Mouse (Mus musculus): ENCODE data around the gene Cisd1. TPM values are rescaled to one million over a fixed set of nuclear protein-coding genes. Genes with fewer than 3 reads are reported as not detected.
"Not testable (repeated sequence)": the region's sequence is repeated elsewhere in the genome, so short reads cannot be mapped to it uniquely, and the experiment has no call there.

Gene Cisd1
- polyA plus RNA-seq (2012; rRNA removed) (17.3 and 29.9 TPM in 2 replicates), polyA plus RNA-seq (2014; fragmentation: Nextera tagmentation; extraction: Ambion mirVana) (78.2 and 80.2 TPM in 2 replicates)

- H3K4me3 ChIP-seq (ENCODE audit: insufficient read depth in 1 of 2, low read depth in 2 of 2, low read length in 2 of 2), result peak within 1 kb of the TSS; percentile 74 to 88
- WGBS (ENCODE audit: insufficient replicate concordance), result under 1% methylated on average over 57 of the region's 60 CpGs
- TF ChIP-seq EP300 (IDR thresholded peaks at IDR 0.05; ENCODE audit: low read depth) (no peak), CTCF (IDR thresholded peaks at IDR 0.05; ENCODE audit: low read depth) (no peak)
- peak within 1 kb of the TSS; percentile 79 for H3K4me2 ChIP-seq (ENCODE audit: low read depth)
- peak; percentile 87 to 90 (median 89) for DNase-seq (ENCODE audit: low read depth in 3 of 3, low spot score in 3 of 3)
- peaks cover 18 to 31% of the 10 kb centered on the region in 2 experiments for H3K4me1 ChIP-seq (replicated peaks; ENCODE audit: control insufficient read depth in 2 of 2, insufficient read depth in 2 of 2, low read length in 1 of 2)
- H3K9me3 ChIP-seq (ENCODE audit: control insufficient read depth, low read length), result no peaks in the 10 kb centered on the region
- peak within 1 kb of the TSS; percentile 48 for H3K27ac ChIP-seq
- H3K9ac ChIP-seq (replicated peaks), result peak within 1 kb of the TSS; percentile 83
- H3K36me3 ChIP-seq (replicated peaks; ENCODE audit: control insufficient read depth, insufficient read depth, low read depth), result no peaks in the 10 kb centered on the region
- peak; percentile 72 for ATAC-seq (ENCODE audit: insufficient read depth)
- no peaks in the 10 kb centered on the region for H3K27me3 ChIP-seq (ENCODE audit: control insufficient read depth, insufficient read depth, low read length)
These were observed at the start of gene Cisd1 for GRCm38 (mm10) chr10:71344579-71345143. Gene Cisd1 (minus strand): TSS chr10:71344954.

DNA sequence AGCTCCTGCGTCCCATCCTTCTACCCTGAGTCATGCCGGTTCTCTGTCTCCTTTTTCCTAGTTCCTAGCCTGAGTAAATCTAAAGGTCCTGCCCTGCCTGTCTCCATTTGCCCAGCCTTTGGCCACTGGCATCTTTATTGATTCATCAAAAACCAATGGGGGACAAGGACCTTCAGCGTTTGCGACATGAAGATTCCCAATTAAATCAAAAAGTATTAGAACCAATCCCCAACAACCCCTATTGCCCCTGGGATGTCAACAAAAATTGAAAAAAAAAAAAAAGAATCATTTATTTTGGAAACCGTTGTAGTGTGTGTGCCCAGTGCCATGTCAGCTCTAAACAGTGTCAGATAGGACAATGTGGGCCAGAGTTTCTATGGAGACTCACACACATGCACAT lies 44.6 kb upstream of the Cisd1 start:
- Histone ChIP-seq H3K36me3 (replicated peaks; ENCODE audit: control insufficient read depth, insufficient read depth, low read depth) (no peaks in the 10 kb centered on the region), H3K4me1 (replicated peaks; ENCODE audit: control insufficient read depth in 2 of 2, insufficient read depth in 2 of 2, low read length in 1 of 2) (no peaks in the 10 kb centered on the region), H3K27me3 (ENCODE audit: control insufficient read depth, insufficient read depth, low read length) (no peaks in the 10 kb centered on the region), H3K4me3 (ENCODE audit: insufficient read depth in 1 of 2, low read depth in 2 of 2, low read length in 2 of 2) (no peak overlapping the region), H3K4me2 (ENCODE audit: low read depth) (no peak overlapping the region), H3K9me3 (ENCODE audit: control insufficient read depth, low read length) (no peaks in the 10 kb centered on the region), H3K9ac (replicated peaks) (no peak overlapping the region), H3K27ac (no peak overlapping the region)
- TF ChIP-seq CTCF (IDR thresholded peaks at IDR 0.05; ENCODE audit: low read depth), result no peak
- TF ChIP-seq EP300 (IDR thresholded peaks at IDR 0.05; ENCODE audit: low read depth), result no peak
- 75% methylated on average over 5 of the region's 5 CpGs for WGBS (ENCODE audit: insufficient replicate concordance)
- ATAC-seq (ENCODE audit: insufficient read depth) (no peak), DNase-seq (ENCODE audit: low read depth in 3 of 3, low spot score in 3 of 3) (no peak)

DNA sequence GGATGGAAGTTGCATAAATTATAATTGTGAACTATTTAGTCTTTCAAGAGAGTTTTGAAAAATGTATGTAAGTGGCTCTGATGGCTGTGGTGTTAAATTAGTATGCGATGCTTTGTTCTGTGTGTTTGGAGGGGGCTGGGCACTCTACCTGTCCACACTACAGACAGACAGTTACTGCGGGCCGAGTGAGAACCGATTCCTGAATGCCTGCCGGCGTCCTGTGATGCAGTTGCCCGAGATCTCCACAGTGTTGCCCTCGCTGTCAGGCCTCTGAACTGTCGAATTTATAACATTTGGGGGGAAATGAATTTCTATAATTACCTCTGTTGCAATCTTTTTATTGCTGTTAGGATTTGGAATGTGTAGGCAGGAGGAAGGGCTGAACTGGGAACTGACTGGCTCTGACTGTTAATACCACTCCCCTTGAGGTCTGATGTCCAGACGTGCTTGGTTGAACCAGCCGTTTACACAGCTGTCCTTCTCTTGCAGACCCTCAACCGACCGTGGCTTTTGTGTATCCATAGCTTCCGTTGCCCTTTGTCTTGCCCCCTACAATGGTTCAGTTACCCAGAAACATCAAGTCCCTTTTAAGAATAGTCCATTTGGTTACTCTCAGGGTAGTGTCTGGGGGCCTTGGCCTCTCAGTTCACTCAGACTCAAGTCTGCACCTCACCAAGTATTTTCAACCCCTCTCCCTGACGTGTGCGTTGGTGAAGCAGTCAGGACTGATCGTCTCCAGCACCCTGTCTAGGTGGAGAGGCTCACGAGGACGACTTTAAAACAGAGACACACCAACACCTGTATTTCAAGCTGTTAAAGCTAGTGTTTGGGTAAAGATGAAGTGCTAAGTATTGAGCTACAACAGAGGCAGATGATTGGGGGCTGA lies 39.6 kb upstream of the Cisd1 start:
- DNase-seq (ENCODE audit: low read depth in 3 of 3, low spot score in 3 of 3) (no peak), ATAC-seq (ENCODE audit: insufficient read depth) (no peak)
- Histone ChIP-seq H3K4me3 (ENCODE audit: insufficient read depth in 1 of 2, low read depth in 2 of 2, low read length in 2 of 2) (no peak overlapping the region), H3K9ac (replicated peaks) (no peak overlapping the region), H3K27me3 (ENCODE audit: control insufficient read depth, insufficient read depth, low read length) (no peaks in the 10 kb centered on the region), H3K9me3 (ENCODE audit: control insufficient read depth, low read length) (no peaks in the 10 kb centered on the region), H3K27ac (no peak overlapping the region), H3K36me3 (replicated peaks; ENCODE audit: control insufficient read depth, insufficient read depth, low read depth) (peaks cover 11% of the 10 kb centered on the region), H3K4me2 (ENCODE audit: low read depth) (no peak overlapping the region), H3K4me1 (replicated peaks; ENCODE audit: control insufficient read depth in 2 of 2, insufficient read depth in 2 of 2, low read length in 1 of 2) (no peaks in the 10 kb centered on the region)
- 74% methylated on average over 19 of the region's 19 CpGs for WGBS (ENCODE audit: insufficient replicate concordance)
- no peak for TF ChIP-seq CTCF (IDR thresholded peaks at IDR 0.05; ENCODE audit: low read depth)
- TF ChIP-seq EP300 (IDR thresholded peaks at IDR 0.05; ENCODE audit: low read depth), result no peak

DNA sequence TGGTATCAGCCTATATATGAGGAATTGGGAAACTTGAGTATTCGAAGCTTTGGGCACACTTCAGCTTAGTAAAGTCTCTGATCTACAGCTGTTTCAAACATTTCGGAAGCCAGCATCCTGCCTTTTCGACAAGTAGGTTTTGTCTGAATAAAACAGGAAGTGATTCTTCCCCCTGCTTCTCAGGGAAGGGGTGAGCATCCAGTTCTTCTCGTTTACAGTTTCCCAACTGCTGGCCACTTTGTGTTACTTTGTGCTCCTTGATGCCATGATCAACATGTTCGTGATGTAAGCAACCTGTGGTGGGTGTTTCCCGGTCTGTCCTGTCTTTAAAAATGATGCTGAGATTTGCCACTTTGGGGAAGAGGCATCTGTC lies 38.8 kb upstream of the Cisd1 start:
- not testable (repeated sequence) for H3K9ac ChIP-seq (replicated peaks); H3K4me2 ChIP-seq (ENCODE audit: low read depth); H3K27ac ChIP-seq; DNase-seq (ENCODE audit: low read depth in 3 of 3, low spot score in 3 of 3); H3K9me3 ChIP-seq (ENCODE audit: control insufficient read depth, low read length); H3K4me1 ChIP-seq (replicated peaks; ENCODE audit: control insufficient read depth in 2 of 2, insufficient read depth in 2 of 2, low read length in 1 of 2); ATAC-seq (ENCODE audit: insufficient read depth); H3K27me3 ChIP-seq (ENCODE audit: control insufficient read depth, insufficient read depth, low read length); H3K4me3 ChIP-seq (ENCODE audit: insufficient read depth in 1 of 2, low read depth in 2 of 2, low read length in 2 of 2)
- WGBS (ENCODE audit: insufficient replicate concordance), result 63% methylated on average over 6 of the region's 6 CpGs
- H3K36me3 ChIP-seq (replicated peaks; ENCODE audit: control insufficient read depth, insufficient read depth, low read depth), result peaks cover 14% of the 10 kb centered on the region

DNA sequence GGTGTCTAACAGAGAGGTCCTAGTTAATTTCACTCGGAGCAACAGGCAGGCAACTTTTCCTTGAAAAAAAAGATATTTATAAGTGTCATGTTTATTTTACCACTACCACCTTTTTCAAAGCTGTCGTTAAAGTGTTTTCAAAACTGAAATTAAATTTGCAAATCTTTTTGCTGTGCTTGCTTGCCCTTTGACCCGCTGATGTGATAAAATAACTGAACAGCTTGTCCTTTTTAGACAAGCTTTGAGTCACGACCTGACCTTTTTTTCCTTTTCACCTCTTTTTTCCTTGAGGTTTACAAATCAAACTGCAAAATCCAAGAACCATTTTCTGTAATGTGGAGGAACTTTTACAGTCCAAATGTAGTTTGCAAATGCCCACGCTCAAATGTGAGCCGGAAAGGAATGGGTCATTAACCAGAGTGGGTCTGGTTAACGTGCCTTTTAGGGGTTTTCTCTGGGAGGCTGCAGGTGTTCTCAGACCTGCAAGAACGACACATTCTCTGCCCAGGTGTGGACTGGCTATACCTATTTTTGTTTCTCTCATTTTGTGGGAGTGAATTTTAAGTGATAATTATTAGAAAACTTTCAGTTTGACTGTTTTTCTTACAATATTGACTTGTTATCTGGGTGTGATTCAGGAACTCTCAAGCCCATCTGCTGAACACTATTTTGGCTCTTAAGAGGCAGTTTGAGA lies 38.3 kb upstream of the Cisd1 start:
- Histone ChIP-seq H3K4me1 (replicated peaks; ENCODE audit: control insufficient read depth in 2 of 2, insufficient read depth in 2 of 2, low read length in 1 of 2) (no peaks in the 10 kb centered on the region), H3K36me3 (replicated peaks; ENCODE audit: control insufficient read depth, insufficient read depth, low read depth) (peaks cover 14% of the 10 kb centered on the region), H3K27me3 (ENCODE audit: control insufficient read depth, insufficient read depth, low read length) (no peaks in the 10 kb centered on the region), H3K4me2 (ENCODE audit: low read depth) (no peak overlapping the region), H3K4me3 (ENCODE audit: insufficient read depth in 1 of 2, low read depth in 2 of 2, low read length in 2 of 2) (no peak overlapping the region), H3K9ac (replicated peaks) (no peak overlapping the region), H3K9me3 (ENCODE audit: control insufficient read depth, low read length) (no peaks in the 10 kb centered on the region), H3K27ac (no peak overlapping the region)
- no peak for DNase-seq (ENCODE audit: low read depth in 3 of 3, low spot score in 3 of 3)
- TF ChIP-seq EP300 (IDR thresholded peaks at IDR 0.05; ENCODE audit: low read depth), result no peak
- TF ChIP-seq CTCF (IDR thresholded peaks at IDR 0.05; ENCODE audit: low read depth), result no peak
- 71% methylated on average over 8 of the region's 8 CpGs for WGBS (ENCODE audit: insufficient replicate concordance)
- no peak for ATAC-seq (ENCODE audit: insufficient read depth)

All from liver, embryonic 14.5 days (tissue).